Mouse (Mus musculus) heart, embryonic 11.5 days (tissue): ENCODE results near the gene Sfpq. TPM values are rescaled to one million over a fixed set of nuclear protein-coding genes. Genes with fewer than 3 reads are reported as not detected.

Experiments
- ATAC-seq: fragments of 200-750 bp; cut with Nextera tagmentation; replicated peaks from 2 replicates; pipeline ENCODE4 v1.8.0; 2017; ENCODE audit warnings: moderate library complexity; ENCODE audit not compliant: insufficient number of reproducible peaks, low FRiP score, low TSS enrichment
- H3K27ac ChIP-seq: fragments of 300-500 bp; sonication (generic); 2 replicates; pipeline ENCODE4 v1.5.1; 2014; ENCODE audit warnings: mild to moderate bottlenecking, low read depth, low read length
- H3K27me3 ChIP-seq: fragments of 300-500 bp; sonication (generic); 2 replicates; pipeline ENCODE4 v1.6.1; 2014; ENCODE audit warnings: mild to moderate bottlenecking, low read length, mixed read lengths; ENCODE audit not compliant: control insufficient read depth, insufficient read depth
- H3K36me3 ChIP-seq: fragments of 300-500 bp; sonication (generic); 2 replicates; pipeline ENCODE4 v1.6.1; 2014; ENCODE audit warnings: mild to moderate bottlenecking, low read length, moderate library complexity, mixed read lengths; ENCODE audit not compliant: control insufficient read depth, insufficient read depth
- H3K4me1 ChIP-seq: fragments of 300-500 bp; sonication (generic); 2 replicates; pipeline ENCODE4 v1.6.1; 2014; ENCODE audit warnings: low read length; ENCODE audit not compliant: control insufficient read depth, insufficient read depth
- H3K4me2 ChIP-seq: fragments of 300-500 bp; sonication (generic); 2 replicates; pipeline ENCODE4 v1.6.1; 2014; ENCODE audit warnings: mild to moderate bottlenecking, moderate library complexity
- H3K4me3 ChIP-seq: fragments of 300-500 bp; sonication (generic); 2 replicates; pipeline ENCODE4 v1.5.1; 2014; ENCODE audit warnings: low read depth, low read length
- H3K9ac ChIP-seq: fragments of 300-500 bp; sonication (generic); 2 replicates; pipeline ENCODE4 v1.6.1; 2014; ENCODE audit warnings: mild to moderate bottlenecking, low read depth, low read length, moderate library complexity
- H3K9me3 ChIP-seq: fragments of 300-500 bp; sonication (generic); replicated peaks from 2 replicates; pipeline ENCODE4 v1.6.1; 2016; ENCODE audit warnings: low read length; ENCODE audit not compliant: control insufficient read depth
- WGBS: fragments of 180-500 bp; shearing (Covaris S2); extraction: QIAGEN DNeasy Blood & Tissue Kit; methylation state at CpG from one replicate; pipeline ENCODE4 v1.1.7; 2014; ENCODE audit not compliant: insufficient replicate concordance; 5-methylcytosine and 5-hydroxymethylcytosine counted together
- polyA plus RNA-seq: library from polyadenylated mRNA; unstranded; fragments of >200 nt; fragmentation: Nextera tagmentation; extraction: Ambion mirVana; gene quantifications from 2 replicates; pipeline ENCODE4 v1.2.1, GENCODE M21; 2014

Gene Sfpq
- polyA plus RNA-seq, 1 experiment from 2014 or later = 78.9 TPM

- ATAC-seq = no peak
These were observed 18.9 kb downstream of the Sfpq start for GRCm38 (mm10) chr4:127039871-127040483.

GRCm38 (mm10) chr4:127043540-127043939 is 22.4 kb downstream of the Sfpq start:
- Histone ChIP-seq H3K4me2 (no peak overlapping the region), H3K36me3 (peaks cover 11% of the 10 kb centered on the region), H3K27ac (no peak overlapping the region), H3K9ac (no peak overlapping the region), H3K4me1 (no peaks in the 10 kb centered on the region), H3K4me3 (no peak overlapping the region), H3K9me3 (no peaks in the 10 kb centered on the region), H3K27me3 (no peaks in the 10 kb centered on the region)
- WGBS = 84% methylated on average over 4 of the region's 4 CpGs
- ATAC-seq = no peak

More at GRCm38 (mm10) chr4:127039871-127040483, 18.9 kb downstream of the Sfpq start:
- H3K36me3 ChIP-seq = peaks cover 26% of the 10 kb centered on the region
- no peaks in the 10 kb centered on the region for H3K4me1 ChIP-seq
- no peaks in the 10 kb centered on the region for H3K27me3 ChIP-seq
- no peaks in the 10 kb centered on the region for H3K9me3 ChIP-seq
- no peak overlapping the region for H3K4me2 ChIP-seq
- H3K27ac ChIP-seq = no peak overlapping the region
- no peak overlapping the region for H3K4me3 ChIP-seq
- H3K9ac ChIP-seq = no peak overlapping the region
- 73% methylated on average over 3 of the region's 3 CpGs for WGBS

GRCm38 (mm10) chr4:127051121-127051520 is 30.0 kb downstream of the Sfpq start:
- WGBS = 83% methylated on average over 8 of the region's 8 CpGs
- H3K4me2 ChIP-seq = no peak overlapping the region
- H3K9me3 ChIP-seq = no peaks in the 10 kb centered on the region
- no peak overlapping the region for H3K9ac ChIP-seq
- no peak overlapping the region for H3K4me3 ChIP-seq
- H3K4me1 ChIP-seq = no peaks in the 10 kb centered on the region
- H3K27ac ChIP-seq = no peak overlapping the region
- peaks cover 11% of the 10 kb centered on the region for H3K36me3 ChIP-seq
- no peak for ATAC-seq
- H3K27me3 ChIP-seq = no peaks in the 10 kb centered on the region

GRCm38 (mm10) chr4:127053071-127053470 is 31.9 kb downstream of the Sfpq start:
- ATAC-seq = no peak
- Histone ChIP-seq H3K27ac (no peak overlapping the region), H3K9ac (no peak overlapping the region), H3K27me3 (no peaks in the 10 kb centered on the region), H3K9me3 (no peaks in the 10 kb centered on the region), H3K4me1 (no peaks in the 10 kb centered on the region), H3K36me3 (peaks cover 16% of the 10 kb centered on the region), H3K4me3 (no peak overlapping the region), H3K4me2 (no peak overlapping the region)
- WGBS = 92% methylated on average over 5 of the region's 5 CpGs

- Histone ChIP-seq H3K4me3 (no peak overlapping the region), H3K4me1 (no peaks in the 10 kb centered on the region), H3K27me3 (no peaks in the 10 kb centered on the region), H3K4me2 (no peak overlapping the region), H3K9me3 (no peaks in the 10 kb centered on the region), H3K9ac (no peak overlapping the region), H3K27ac (no peak overlapping the region), H3K36me3 (peaks cover 8% of the 10 kb centered on the region)
- no peak for ATAC-seq
- WGBS = 78% methylated on average over 7 of the region's 7 CpGs
These were observed 33.5 kb downstream of the Sfpq start for GRCm38 (mm10) chr4:127054522-127055198.

GRCm38 (mm10) chr4:127060585-127061290 is 39.6 kb downstream of the Sfpq start, which contains the start of gene Zmym1:
Zmym1 (minus strand) TSS chr4:127061152.
- peak; percentile 89 for ATAC-seq
- Histone ChIP-seq H3K27ac (0 out of 2 replicates have a peak within 1 kb of the TSS, but pooled peaks have one; percentile 2), H3K4me3 (peak within 1 kb of the TSS; percentile 65), H3K9ac (peak within 1 kb of the TSS; percentile 72), H3K4me1 (no peaks in the 10 kb centered on the region), H3K36me3 (peaks cover 6% of the 10 kb centered on the region), H3K9me3 (no peaks in the 10 kb centered on the region), H3K4me2 (peak within 1 kb of the TSS; percentile 80), H3K27me3 (no peaks in the 10 kb centered on the region)
- WGBS = 1% methylated on average over 38 of the region's 38 CpGs

GRCm38 (mm10) chr4:127064051-127064450 is 42.9 kb downstream of the Sfpq start:
- no peak for ATAC-seq
- Histone ChIP-seq H3K27ac (no peak overlapping the region), H3K27me3 (no peaks in the 10 kb centered on the region), H3K9me3 (no peaks in the 10 kb centered on the region), H3K4me1 (no peaks in the 10 kb centered on the region), H3K9ac (no peak overlapping the region), H3K4me2 (no peak overlapping the region), H3K36me3 (no peaks in the 10 kb centered on the region), H3K4me3 (no peak overlapping the region)
- WGBS = 50% methylated on average over 1 of the region's 1 CpGs

GRCm38 (mm10) chr4:127074915-127075314 is 53.8 kb downstream of the Sfpq start:
- H3K9ac ChIP-seq = no peak overlapping the region
- H3K4me1 ChIP-seq = peaks cover 5% of the 10 kb centered on the region; the same call in 1 of the 2 replicates
- no peak overlapping the region for H3K27ac ChIP-seq
- ATAC-seq = no peak
- no peaks in the 10 kb centered on the region for H3K27me3 ChIP-seq
- H3K36me3 ChIP-seq = no peaks in the 10 kb centered on the region
- H3K4me3 ChIP-seq = no peak overlapping the region
- no peak overlapping the region for H3K4me2 ChIP-seq
- WGBS = 48% methylated on average over 1 of the region's 1 CpGs
- H3K9me3 ChIP-seq = no peaks in the 10 kb centered on the region
